Mouse (Mus musculus) lung, postnatal 0 days (tissue): Measurements from ENCODE around the gene Ccr2.

Source experiments
- CTCF ChIP-seq: IDR thresholded peaks from 2 replicates; pipeline ENCODE4 v1.5.1; 2016; ENCODE audit warnings: antibody characterized with exemption, mild to moderate bottlenecking
- EP300 ChIP-seq: IDR thresholded peaks from 2 replicates; pipeline ENCODE4 v1.6.1; 2016; ENCODE audit warnings: antibody characterized with exemption, mild to moderate bottlenecking, control low read depth

GRCm38 (mm10) chr9:124105196-124105595 lies 3.4 kb downstream of the Ccr2 start:
- no peak for TF ChIP-seq CTCF
- TF ChIP-seq EP300: no peak
